Mouse (Mus musculus) cerebellum, postnatal 36 days (tissue): Measurements from ENCODE around the gene Ets2.
A peak's percentile ranks its signal among the peaks of the same experiment; 100 is the strongest.

Experiments used
- DNase-seq, 2 experiments: peaks; one replicate each; pipeline ENCODE4 v3.0.0; 2021 to 2022; ENCODE audit warnings: mixed read lengths in 2 of 2

Gene Ets2

GRCm38 (mm10) chr16:95701802-95702561 is at the start of gene Ets2:
Ets2 (plus strand) TSS chr16:95702075.
- peak; percentile 91 to 93 for DNase-seq

DNA sequence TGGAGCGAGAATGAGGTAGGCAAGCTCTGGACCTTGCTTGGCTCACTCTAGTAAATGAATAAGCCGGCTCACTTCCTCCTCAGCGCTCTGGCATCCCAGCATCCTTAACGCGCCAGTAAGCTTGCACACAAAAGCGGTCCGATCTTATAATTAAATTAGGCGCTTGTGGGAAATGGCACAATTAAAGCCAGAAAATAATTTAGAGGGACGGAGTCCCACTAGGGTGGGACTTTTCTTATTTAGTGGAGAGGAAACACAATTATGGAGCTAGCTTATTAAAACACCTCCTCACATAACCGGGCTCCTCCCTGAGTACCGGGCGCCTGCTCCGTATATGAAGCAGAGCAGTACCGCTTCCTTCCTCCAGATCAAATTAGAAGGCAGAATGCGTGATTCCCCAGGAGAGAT is 47.7 kb upstream of the Ets2 start:
- peak; percentile 21 to 43 for DNase-seq

- no peak for DNase-seq
These were observed 45.3 kb upstream of the Ets2 start for GRCm38 (mm10) chr16:95656535-95656934.

GRCm38 (mm10) chr16:95657187-95657586 is 44.7 kb upstream of the Ets2 start:
- no peak for DNase-seq

DNA sequence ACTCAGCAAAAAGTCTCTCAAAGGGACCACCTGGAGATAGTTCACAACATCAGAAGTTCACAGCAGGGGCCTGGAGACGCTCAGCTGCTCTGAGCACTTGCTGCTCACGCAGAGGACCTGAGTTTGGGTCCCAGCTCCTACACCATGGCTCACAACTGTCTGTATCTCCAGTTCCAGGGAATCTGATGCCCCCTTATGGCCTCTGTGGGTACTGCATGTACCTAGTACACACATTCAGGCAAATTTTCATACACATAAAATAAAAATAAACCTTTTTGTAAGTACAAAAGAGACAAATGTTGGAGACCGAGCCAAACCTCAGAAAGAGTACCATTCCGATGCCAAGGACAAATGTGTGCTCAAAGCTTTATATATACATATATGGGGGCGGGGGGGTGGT is 44.1 kb upstream of the Ets2 start:
- DNase-seq: no peak

DNA sequence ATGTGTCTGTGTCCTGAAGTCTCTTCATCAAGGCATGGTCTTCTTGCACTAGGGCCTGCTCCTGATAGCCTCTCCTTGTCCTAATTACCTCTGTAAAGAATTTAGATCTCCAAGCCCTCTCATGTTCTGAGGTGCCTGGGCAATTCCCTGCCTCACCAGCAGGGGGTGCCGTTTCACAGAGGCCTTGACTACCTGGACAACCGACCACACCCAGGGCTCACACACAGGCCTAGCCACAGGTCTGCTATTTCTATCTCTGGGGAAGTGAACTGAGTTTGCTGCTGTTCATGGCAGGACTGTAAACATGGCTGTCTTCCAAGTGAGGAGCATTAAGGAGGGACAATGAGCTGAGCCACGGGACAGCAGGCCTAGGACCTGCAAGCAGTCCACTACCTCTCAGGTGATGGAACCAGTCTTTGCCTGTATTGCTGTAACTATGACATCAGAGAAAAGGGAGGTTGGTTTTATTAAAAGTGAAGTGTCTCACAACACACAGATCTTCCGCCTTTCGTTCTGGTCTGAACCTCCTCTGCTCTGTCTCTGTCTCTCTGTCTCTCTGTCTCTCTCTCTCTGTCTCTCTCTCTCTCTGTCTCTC is 42.9 kb upstream of the Ets2 start:
- peak; percentile 42 to 55 for DNase-seq

GRCm38 (mm10) chr16:95659461-95659860 is 42.4 kb upstream of the Ets2 start:
- DNase-seq: no peak

DNA sequence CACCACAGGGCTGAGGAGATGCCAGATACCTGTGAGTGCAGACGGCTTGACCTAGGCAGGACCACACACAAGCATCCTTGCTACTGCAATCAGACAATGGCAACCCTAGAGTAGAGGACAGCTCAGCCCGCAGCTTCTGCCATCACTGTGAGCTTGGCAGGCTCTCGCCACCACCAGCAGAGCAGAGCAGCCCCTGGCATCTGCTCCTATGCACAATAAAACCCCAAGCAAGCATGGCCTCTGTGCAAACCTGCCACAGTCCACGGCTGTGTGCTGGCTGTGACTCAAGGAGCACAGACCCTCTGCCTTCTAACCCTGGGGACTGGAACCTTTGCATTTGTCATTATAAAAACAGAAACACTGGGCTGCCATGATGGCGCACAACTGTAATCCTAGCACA is 41.0 kb upstream of the Ets2 start:
- peak; percentile 40 to 48 for DNase-seq

GRCm38 (mm10) chr16:95665472-95666131 is 36.3 kb upstream of the Ets2 start:
- no peak for DNase-seq

DNA sequence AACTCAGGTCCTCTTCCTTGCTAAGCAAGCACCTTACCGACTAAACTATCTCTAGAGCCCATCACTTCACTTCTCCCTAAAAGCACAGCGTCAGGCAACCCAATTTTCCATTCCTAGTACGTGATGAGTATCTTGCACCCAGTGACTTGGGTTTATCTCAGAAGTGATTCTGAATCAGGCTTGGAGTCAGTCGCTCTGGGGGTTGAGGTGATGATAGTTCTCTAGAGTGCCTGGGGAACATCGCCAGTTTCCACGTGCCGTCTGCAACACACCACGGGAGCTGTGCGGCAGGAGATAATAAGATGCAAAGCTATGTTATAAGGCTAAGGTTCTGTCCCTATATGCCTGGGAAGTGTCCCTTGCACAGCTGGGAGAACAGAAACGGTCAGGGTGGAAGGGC is 35.6 kb upstream of the Ets2 start:
- DNase-seq: no peak

GRCm38 (mm10) chr16:95667395-95668150 is 34.3 kb upstream of the Ets2 start:
- DNase-seq: no peak

GRCm38 (mm10) chr16:95668151-95668993 is 33.5 kb upstream of the Ets2 start:
- DNase-seq: no peak

DNA sequence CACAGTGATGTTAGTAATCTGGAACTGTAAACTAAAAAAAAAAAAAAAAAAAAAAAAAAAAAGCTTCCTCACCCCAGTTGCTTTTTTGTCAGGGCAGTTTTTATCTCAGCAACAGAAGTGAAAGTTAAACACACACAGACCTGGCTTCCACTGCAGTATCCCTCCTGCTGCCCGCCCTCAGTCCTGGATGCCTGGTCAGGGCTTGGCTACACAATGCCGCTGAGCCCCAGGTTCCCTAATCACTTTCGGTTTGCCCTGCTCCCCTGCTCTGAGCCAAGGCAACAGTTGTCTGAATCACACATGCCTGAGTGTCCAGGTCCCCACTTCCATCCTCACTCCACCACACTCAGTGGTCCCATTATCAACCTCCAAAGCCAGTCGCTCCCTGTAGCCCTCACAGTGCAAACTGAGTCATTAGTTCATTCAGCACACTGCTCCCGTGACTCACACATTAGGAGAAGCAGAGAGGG is 27.4 kb upstream of the Ets2 start:
- no peak for DNase-seq

DNA sequence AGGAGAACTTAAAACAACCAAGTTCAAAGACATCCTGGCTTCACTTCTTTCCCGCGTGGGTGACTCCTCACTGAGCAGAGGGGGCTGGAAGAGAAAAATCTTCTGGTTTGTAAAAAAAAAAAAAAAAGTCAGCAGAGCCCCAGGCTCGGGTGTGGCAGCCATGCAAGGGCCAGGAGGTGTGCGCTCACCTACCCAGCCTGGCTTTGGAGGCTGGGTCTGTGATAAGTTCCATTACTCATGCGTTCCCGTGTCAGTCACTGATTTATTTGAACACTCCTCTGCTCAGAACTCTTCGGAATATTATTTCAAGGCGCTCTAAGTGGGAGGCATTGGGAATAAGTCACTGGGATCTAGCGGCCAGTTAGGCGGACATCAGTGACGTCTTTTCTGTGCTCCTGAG is 26.7 kb upstream of the Ets2 start:
- DNase-seq: no peak

GRCm38 (mm10) chr16:95676668-95677067 is 25.2 kb upstream of the Ets2 start:
- DNase-seq: no peak

GRCm38 (mm10) chr16:95682431-95682892 is 19.4 kb upstream of the Ets2 start:
- no peak for DNase-seq

DNA sequence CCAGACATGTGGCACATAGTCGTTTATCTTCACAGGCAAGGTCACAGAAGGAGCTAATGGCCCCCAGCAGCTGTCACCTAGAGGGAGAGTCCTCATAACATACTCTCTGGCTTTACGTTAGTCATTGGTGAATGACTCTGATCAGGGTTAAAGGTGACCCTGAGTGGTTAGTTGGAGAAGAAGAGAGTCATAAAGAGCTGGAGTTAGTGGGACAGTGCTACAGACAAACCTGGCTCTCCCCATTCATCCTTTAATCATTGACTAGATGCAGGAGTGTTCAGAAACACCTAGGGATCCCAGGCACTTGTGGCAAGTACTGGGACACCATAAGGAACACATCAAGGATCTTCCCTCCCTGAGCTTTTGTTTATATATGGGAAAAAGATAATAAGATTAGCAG is 16.1 kb upstream of the Ets2 start:
- no peak for DNase-seq

- DNase-seq: no peak
These were observed 15.6 kb upstream of the Ets2 start for GRCm38 (mm10) chr16:95686246-95686645.

DNA sequence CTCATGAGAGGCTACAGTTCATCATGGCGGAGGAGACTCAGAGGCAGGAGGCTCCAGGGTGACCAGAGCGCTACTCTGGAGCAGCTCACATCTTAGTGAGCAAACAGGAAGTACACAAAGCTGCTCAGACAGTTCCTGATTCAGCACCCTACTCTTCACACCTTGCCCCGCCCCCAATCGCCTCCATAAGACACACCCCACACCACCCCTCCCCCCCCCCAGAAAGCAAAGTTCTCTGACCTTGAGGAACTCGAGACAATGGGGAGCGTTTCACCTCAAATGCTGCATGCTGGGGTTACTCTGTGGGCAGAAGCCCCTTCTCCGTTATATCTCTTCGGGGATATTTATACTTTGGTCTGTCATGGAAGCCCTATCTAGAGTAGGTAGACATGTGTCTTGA is 15.0 kb upstream of the Ets2 start:
- DNase-seq: no peak

DNA sequence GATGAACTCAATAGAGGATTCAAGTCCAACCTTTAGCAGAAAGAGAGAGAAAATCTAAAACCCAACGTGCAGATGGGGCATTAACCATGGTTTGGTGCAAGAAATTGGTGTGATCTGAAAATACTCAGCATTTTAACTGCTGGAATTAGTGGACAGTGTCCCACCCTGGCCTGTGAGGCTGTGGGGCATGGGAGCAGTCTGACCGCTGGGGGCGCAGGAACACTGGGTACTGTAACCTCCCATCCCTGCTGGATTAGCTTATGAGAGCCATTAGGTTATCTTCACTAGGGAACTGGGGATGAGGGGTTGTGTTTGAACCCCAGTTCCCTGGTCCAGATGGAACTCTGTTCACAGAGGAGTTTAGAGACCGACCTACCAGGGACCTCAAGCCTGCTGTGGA is 13.9 kb upstream of the Ets2 start:
- DNase-seq: no peak

GRCm38 (mm10) chr16:95696599-95696998 is 5.3 kb upstream of the Ets2 start:
- no peak for DNase-seq

- DNase-seq: no peak
These were observed 2.2 kb upstream of the Ets2 start for GRCm38 (mm10) chr16:95699721-95700120.
